Mouse (Mus musculus) embryonic fibroblast, embryonic 13.5 days (primary cell): ENCODE results near the gene Junb. TPM values are rescaled to one million over a fixed set of nuclear protein-coding genes. Genes with fewer than 3 reads are reported as not detected.
A peak's percentile ranks its signal among the peaks of the same experiment; 100 is the strongest.

ENCODE experiments used
- H3K27ac ChIP-seq: 2 replicates; pipeline ENCODE4 v1.5.1; 2012; ENCODE audit warnings: low read length, control low read depth, inconsistent platforms; ENCODE audit not compliant: insufficient read depth
- H3K4me1 ChIP-seq: 2 replicates; pipeline ENCODE4 v1.6.1; 2011; ENCODE audit warnings: low read length; ENCODE audit not compliant: control insufficient read depth, insufficient read depth
- H3K4me3 ChIP-seq: 2 replicates; pipeline ENCODE4 v1.5.1; 2011; ENCODE audit warnings: mild to moderate bottlenecking, control low read depth, low read length; ENCODE audit not compliant: insufficient read depth
- CTCF ChIP-seq: IDR thresholded peaks from 2 replicates; pipeline ENCODE4 v1.5.1; 2011; ENCODE audit warnings: mild to moderate bottlenecking, control low read depth, low read length, moderate library complexity, borderline replicate concordance; ENCODE audit not compliant: insufficient read depth
- POLR2A ChIP-seq: IDR thresholded peaks from 2 replicates; pipeline ENCODE4 v1.6.1; 2011; ENCODE audit warnings: low read depth, mild to moderate bottlenecking, control low read depth, low read length, moderate library complexity
- polyA plus RNA-seq: library from polyadenylated mRNA; stranded (reverse); fragments of >200 nt; gene quantifications from 2 replicates; pipeline ENCODE4 v1.2.4, GENCODE M21; 2011; ENCODE audit warnings: low read depth; ENCODE audit not compliant: missing spikeins, insufficient read length

Gene Junb
- polyA plus RNA-seq, 1 experiment, result 35.0 TPM

DNA sequence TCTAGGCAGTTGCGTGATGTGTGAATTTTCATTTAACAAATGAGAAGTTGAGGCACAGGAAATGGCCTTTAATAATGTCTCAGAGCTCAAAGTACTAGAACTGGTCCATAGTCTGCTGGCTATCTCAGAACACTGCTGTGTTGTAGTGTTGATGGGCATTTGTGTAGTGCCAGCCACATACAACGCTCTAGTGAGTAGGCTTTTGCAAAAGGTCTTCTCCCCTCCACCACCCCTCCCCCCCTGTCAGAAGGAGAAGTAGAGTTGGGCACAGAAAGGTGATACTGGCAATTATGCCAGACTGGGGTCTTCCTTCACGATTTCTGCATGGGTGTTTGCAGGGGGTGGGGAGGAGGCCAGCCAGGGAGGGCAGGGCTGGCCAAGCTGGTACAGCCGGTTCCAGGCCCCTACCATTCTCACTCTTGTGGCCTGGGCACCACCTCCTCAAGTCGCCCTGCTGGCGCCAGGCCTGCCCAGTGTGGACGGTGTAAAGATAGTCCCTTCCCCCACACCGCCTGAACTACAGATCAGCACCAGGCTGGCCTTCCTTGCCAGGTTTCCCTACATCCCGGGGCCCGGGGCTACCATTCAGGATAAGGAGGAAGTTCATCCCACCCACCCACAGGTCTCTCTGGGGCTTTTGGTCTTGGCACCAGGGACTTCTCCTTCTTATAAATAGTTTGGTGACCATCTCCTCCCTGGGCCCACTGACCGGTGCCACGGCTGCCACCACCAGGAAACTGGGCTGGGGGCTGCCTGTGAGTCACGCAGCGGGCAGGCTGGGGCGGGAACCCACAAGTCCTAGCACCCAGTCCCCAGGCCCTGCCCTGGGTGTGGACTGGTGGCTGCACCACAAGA lies 3.4 kb upstream of the Junb start:
- H3K4me1 ChIP-seq, result peaks cover 18% of the 10 kb centered on the region
- H3K4me3 ChIP-seq, result no peak overlapping the region
- peak overlapping the region; percentile 94 for H3K27ac ChIP-seq
- TF ChIP-seq POLR2A, result no peak
- TF ChIP-seq CTCF, result no peak

- TF ChIP-seq POLR2A (peak; percentile 41; the same call in 1 of the 2 replicates), CTCF (no peak)
Measured at GRCm38 (mm10) chr8:84980622-84981358, 2.3 kb upstream of the Junb start.

DNA sequence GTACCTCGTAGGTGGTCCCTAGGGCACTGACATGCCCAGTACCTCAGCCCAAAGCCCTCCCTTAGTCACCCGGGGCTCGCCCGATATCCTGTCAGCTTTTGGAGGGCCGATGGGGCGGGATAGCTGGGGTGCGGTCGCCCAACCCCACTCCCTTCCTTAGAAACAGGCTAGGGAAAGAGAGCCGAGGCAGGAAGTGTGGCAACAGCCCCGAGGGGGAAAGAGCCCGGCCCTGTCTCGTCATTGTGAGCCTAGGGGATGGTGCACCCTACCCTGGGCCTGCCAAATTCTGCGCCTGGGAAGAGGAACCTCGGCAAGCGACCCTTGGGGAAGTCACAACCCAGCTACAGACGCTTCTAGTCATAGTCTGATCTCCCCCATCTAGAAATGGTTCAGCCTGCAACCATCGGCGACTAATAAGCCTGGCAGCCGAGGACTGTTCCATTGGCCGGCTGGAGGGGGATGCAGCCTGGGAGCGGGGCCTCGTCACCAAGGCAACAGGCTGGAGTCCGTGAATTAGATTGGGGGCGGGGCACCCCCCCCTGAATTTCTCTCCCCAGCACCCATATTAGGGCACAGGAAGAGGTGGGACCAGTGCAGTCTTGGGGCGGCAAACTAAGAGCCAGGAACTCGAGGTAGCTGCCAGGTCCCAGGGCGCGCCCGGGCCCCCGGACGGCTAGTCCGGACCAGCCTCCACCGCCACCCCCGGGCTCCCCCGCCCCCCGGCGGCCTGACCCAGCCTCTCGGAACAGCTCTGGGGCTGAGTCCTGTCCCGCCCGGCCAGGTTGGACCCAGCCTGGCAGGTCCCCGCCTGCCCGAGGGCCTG lies 1.3 kb upstream of the Junb start:
- TF ChIP-seq POLR2A (no peak), CTCF (no peak)
- Histone ChIP-seq H3K27ac (peak overlapping the region; percentile 94), H3K4me3 (peak overlapping the region; percentile 1), H3K4me1 (peaks cover 13% of the 10 kb centered on the region)

More at GRCm38 (mm10) chr8:84980622-84981358, 2.3 kb upstream of the Junb start:
- Histone ChIP-seq H3K27ac (peak overlapping the region; percentile 94), H3K4me1 (peaks cover 13% of the 10 kb centered on the region), H3K4me3 (no peak overlapping the region)

DNA sequence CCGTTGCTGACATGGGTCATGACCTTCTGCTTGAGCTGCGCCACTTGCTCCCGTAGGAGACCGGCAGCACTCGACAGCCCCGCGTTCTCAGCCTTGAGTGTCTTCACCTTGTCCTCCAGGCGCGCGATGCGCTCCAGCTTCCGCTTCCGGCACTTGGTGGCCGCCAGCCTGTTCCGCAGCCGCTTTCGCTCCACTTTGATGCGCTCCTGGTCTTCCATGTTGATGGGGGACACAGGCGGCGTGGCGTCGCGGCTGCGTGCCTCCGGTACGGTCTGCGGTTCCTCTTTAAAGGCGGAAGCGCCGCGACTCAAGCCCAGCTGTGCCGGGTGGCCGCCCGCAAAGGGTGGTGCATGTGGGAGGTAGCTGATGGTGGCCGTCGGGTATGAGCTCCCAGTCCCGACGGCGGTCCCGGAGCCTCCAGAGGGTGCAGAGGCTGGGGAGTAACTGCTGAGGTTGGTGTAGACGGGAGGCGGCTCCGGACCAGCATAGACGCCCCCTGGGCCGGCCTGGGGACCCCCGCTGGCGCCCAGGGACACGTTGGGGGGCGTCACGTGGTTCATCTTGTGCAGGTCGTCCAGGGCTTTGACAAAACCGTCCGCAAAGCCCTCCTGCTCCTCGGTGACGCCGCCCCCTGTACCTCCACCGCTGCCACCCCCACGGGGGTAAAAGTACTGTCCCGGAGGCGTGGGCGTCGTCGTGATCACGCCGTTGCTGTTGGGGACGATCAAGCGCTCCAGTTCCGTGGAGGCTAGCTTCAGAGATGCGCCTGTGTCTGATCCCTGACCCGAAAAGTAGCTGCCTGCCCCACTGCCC lies 877 bp downstream of the Junb start:
- peak overlapping the region; percentile 88 for H3K4me3 ChIP-seq
- H3K27ac ChIP-seq, result peak overlapping the region; percentile 90
- H3K4me1 ChIP-seq, result peaks cover 8% of the 10 kb centered on the region
- no peak for TF ChIP-seq CTCF
- TF ChIP-seq POLR2A, result peak; percentile 48

DNA sequence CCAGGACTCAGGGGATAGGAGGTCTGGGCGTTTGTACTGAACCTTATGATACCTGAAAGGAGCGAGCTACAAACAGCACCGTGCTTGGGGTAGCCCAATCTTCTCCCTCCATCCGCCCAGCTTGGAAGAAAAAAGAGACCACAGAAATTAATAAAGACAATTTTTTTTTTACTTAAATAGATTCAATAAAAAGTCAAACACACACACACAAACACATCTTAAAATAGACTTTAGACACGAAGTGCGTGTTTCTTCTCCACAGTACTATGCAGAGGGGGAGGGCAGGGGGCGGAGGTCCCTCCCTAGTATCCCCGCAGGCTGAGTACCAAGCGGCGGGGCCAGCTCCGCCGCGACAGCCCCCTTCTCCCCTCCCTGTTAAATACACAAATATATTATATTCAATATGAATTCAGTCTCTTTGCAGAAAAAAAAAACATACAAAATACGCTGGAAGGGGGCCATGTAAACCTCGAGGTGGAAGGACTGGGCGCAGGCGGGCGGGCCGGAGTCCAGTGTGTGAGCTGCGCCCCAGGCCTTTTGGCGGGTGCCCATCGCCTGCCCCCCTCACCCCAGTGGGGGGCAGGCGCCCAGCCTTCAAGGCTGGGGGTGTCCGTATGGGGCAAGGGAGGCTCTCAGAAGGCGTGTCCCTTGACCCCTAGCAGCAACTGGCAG lies 1.6 kb downstream of the Junb start:
- no peak for TF ChIP-seq POLR2A
- no peak for TF ChIP-seq CTCF
- Histone ChIP-seq H3K4me1 (peaks cover 8% of the 10 kb centered on the region), H3K4me3 (peak overlapping the region; percentile 88), H3K27ac (peak overlapping the region; percentile 90)

- TF ChIP-seq CTCF (no peak), POLR2A (peak; percentile 90)
- H3K4me1 ChIP-seq, result peaks cover 7% of the 10 kb centered on the region
- H3K4me3 ChIP-seq, result peak overlapping the region; percentile 88
- H3K27ac ChIP-seq, result peak overlapping the region; percentile 91
Measured at GRCm38 (mm10) chr8:84976031-84976762, 2.3 kb downstream of the Junb start.

DNA sequence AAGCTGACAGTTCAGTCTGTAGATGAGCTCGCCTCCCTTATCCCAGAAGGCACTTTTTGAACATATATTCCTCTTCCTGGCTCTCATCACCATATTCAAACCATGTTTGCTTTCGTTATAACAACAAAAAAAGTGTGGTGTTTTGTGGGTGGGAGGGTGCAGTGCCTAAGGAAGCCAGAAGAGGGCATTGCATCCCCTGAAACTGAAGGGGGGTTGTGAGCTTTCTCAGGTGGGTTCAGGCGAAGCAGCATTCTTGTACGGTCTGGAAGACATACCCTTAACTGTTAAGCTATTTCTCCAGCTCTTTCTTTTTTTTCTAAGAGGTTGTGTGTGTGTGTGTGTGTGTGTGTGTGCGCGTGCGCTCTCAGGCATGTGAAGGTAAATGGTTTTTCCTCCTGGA lies 3.1 kb downstream of the Junb start:
- Histone ChIP-seq H3K4me1 (peaks cover 4% of the 10 kb centered on the region; the same call in 1 of the 2 replicates), H3K4me3 (peak overlapping the region; percentile 31), H3K27ac (peak overlapping the region; percentile 91)
- 0 out of 2 replicates have a peak, but pooled peaks have one; percentile 36 for TF ChIP-seq POLR2A
- TF ChIP-seq CTCF, result peak; percentile 58; the same call in 1 of the 2 replicates
